Mouse (Mus musculus): ENCODE results near the gene Lrrc27.

Lrrc27 gene

GRCm38 (mm10) chr7:139239432-139239831, 26.6 kb downstream of the Lrrc27 start:
- no peak for DNase-seq (ENCODE audit: low spot score in 2 of 2)

DNA sequence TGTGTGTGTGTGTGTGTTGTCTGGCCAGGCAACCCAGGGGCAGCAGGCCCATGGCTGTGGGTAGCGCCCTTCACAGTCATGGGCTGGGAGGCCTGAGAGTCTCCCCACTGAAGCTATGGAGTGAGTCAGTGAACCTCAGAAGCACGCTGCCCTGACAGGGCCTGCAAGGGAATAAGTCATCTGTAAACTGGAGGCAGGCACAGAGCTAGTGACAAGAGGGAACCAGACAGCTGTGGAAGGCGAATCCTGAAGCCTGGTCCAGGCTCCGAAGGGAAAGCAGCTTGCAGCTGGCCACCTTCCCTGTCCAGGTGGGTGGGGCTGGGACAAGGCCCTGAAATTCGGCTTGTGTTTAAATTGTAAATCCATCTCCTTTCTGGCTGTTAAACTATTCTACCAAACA, 33.3 kb downstream of the Lrrc27 start:
- DNase-seq (ENCODE audit: low spot score in 2 of 2) = no peak

DNA sequence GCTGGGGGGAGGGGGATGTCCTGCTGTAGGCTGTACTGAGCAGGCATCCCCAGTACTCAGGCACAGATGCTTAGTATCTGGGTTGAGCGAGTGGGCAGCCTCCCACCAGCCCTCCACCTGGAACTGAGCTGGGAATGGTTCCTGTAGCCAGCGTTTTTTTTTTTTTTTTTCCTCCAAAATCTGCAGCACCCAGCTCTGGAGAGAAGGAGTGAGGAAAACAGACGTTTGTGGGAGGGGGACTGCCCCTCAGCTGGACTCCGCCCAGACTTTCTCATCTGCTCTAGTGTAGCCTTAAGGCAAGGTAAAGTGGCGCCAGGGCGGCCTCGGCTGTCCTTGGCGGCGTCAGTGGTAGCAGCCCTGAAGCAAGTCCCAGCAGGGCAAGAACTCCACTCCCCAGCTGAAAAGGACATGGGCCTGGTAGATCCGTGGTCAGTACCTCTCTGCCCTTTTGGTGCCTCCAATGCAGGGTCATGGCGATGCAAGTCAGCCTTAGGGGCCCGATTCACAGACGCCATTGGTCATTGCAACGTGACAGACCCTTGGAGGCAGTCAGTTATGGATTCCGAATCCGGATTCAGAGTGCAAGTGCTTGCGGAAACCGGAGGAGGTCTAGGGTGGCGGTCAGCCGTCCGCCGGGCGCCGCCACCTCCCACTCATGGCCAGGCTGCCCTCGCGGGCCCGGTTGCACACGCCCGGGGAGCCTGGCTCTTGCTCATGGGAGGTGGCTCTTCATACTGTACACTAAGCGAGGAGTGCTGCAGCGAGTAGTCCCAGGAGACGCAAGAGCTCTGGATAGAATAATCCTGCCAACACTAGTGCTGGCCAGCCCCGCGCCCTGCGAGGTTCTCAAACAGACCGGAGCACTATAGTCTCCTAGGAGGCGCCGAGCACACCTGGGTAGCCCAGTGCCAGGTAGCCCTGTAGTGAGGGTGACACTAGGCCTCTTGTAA, 34.4 kb downstream of the Lrrc27 start:
- DNase-seq (ENCODE audit: low spot score in 2 of 2) = peak; percentile 58 to 65

DNA sequence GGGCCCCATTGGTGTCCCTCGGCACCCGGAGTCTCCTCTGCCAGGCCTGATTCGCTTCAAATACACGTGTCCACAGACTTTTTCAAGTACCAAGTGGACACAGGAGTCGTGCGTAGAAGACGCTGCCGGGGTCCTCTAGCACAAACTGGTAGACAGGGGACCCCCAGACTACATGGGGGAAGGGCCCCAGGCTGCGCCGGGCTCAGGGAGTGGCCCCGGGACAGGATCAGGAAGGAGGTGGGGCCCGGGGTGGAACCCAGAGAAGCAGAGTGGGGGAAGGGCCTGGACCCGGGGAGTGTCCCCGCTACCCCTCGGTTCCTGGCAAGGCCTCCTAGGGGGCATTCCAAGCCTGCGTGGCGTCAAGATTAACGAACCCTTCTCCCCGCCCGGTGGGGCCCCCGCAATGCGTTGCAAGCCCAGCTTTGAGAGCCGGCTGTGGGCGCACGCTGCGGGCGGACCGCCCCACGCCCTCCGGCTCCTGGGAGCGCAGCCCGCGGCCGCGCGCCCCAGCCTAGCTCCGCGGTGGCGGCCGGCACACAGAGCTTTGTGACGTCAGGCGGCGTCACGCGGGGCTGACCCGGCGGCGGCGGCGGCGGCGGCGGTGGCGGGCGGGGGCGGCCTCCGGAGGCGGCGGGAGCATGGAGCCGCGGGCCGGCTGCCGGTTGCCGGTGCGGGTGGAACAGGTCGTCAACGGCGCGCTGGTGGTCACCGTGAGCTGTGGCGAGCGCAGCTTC, 35.3 kb downstream of the Lrrc27 start, which contains the start of gene Pwwp2b:
Gene Pwwp2b (plus strand): TSS at position 602 of the 734 bp plus-strand sequence.
- peak; percentile 75 for DNase-seq (ENCODE audit: low spot score in 2 of 2)

GRCm38 (mm10) chr7:139248615-139249405, 36.0 kb downstream of the Lrrc27 start:
- DNase-seq (ENCODE audit: low spot score in 2 of 2) = no peak

DNA sequence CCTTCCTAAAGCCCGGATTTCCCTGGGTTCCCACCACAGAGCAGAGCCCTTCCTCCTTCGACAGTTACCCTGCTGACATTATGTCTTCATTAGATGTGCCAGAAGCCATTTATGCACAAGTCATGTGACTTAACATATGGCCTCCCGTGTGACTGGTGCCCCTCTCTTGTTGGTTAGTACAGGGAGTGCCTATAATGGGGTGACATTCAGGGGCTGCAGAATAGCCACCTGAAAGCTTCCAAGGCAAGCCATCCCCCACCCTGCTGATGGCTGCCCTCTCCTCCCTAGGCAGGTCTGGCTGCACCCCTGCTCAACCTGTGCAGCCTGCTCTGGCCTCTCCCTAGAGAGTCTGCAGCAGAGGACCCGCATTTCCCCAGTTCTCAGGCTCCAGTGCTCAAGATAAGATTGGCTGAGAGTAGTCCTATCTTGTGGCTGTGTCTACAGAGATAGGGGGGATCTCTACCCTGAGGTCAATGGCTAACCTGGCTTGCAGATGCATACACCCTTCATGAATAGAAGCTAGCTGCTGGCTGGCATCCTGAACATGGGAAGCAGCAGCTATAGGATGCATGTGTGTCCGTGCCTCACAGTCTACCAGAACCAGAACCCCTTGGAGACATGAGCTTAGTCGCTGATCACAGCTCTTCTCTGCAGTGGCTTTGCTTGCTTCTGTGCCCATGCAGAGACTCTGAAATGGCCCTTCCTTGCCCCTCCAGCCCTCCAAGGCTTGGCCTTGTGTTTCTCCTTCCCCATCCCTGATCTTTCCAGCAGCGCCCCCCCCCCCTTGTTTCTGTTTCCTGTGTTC, 36.8 kb downstream of the Lrrc27 start:
- no peak for DNase-seq (ENCODE audit: low spot score in 2 of 2)

DNA sequence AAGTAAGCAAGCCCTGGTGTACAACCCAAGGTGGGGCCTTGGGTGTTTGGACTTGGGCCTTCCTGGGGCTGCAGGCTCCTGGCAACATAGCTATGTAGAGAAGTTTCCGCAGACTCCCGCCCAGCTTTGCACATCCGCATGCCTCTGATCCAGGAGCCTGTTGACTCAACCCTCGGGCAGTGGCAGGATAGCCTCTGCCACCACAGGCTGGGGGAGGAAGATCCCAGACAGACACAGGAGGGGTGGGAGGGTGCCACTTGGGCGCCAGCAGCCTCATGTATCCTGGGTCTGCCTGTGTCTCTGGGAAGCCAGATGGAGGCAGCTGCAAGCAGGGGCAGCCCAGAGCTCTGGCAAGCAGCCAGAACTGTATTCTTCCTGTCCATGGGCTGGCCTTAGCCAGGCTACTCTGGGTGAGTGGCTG, 39.1 kb downstream of the Lrrc27 start:
- DNase-seq (ENCODE audit: low spot score in 2 of 2) = peak; percentile 59 to 67

DNA sequence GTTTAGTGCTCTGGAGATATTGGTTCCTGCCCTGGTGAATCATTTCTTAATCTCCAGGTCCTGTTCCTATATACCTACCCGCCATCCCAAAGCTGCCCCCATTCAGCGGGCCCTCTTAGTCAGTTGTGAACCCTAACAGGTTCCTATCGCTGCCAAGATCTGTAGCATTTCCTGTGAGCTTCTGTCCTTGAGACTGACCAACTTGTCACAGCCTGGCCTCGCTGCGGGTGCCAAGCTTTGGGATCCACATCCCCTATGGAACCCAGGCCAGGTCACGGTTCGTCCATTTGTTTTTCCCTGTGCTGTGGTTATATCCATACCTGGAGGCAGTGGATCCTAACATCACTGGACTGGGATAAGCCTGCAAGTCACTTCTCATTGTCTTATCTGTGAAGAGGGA, 39.8 kb downstream of the Lrrc27 start:
- DNase-seq (ENCODE audit: low spot score in 2 of 2) = no peak

DNA sequence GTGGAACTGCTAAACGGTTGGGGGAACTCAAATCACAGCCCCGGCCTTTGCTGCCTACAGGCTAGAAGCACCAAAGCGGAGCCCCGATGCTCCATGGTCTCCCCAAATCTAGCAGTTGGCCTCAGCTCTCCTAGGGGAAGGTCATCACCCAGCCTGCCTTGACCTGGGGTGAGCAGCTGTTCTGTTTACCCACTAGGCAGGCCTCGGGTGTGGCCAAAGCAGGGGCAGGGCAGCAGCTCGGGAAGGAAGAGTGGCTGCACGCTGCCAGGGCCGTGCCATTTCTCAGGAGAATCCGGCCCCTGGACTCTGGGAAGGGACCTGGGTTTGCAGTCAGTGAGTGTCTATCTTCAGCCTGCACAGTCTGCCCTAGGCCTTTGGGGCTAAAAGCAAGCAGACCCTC, 40.2 kb downstream of the Lrrc27 start:
- no peak for DNase-seq (ENCODE audit: low spot score in 2 of 2)

DNA sequence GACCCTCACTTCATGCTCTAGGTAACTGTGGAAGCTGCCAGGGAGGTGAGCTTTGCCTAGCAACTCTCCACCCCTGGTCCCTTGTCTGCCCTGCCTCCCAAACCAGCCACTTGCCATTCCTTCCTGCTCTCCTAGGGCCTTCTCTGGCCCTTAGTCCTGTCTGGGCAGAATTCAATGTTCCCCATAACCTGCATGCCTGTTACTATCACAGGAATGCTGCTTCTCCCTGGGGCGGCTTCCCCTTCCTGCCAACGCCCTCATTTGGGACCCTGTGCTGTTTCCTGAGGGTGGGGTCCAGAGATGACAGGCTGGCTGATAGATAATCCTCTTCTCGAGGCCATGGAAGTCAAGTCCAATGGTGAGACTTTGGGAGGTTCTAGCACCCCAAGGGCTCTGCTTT, 40.7 kb downstream of the Lrrc27 start:
- DNase-seq (ENCODE audit: low spot score in 2 of 2) = no peak

GRCm38 (mm10) chr7:139254626-139255025, 41.8 kb downstream of the Lrrc27 start:
- no peak for DNase-seq (ENCODE audit: low spot score in 2 of 2)

DNA sequence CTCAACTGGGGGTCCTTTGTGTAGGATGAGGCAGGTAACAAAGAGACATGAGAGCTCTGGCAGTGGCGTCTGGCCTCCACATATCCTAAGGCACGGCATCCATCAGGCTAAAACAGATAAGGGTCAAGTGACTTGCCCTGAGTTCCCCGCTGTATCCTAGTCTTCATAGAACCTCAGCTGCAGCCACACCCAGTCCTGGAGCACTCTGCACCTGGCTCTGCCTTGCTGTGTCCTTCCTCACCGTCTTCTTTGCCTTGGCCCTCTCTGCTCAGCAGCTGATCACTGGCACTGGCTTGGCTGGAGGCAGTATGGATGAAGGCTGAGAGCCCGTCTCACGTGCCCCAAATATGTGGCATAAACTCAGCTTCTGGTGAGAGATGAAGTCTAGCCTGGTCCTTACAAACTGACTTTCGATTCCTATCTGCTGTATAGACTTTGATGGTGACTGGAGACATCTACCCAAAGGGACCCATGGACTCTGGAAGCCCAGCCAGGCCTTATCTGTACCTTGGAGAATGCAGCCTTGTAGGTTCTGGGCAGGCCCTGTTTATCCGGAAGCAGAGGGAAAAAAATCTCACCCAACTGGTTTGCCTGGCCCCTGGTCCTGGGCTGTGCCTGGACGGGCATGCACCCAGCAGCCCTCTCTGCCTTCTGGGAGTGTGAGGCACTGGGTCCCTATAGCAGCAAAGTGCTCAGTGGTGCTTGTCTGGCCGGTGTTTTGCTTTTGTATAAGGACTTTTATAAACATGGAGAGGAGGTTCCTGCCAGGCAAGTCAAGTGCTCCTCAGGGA, 45.2 kb downstream of the Lrrc27 start:
- DNase-seq (ENCODE audit: low spot score in 2 of 2) = no peak

DNA sequence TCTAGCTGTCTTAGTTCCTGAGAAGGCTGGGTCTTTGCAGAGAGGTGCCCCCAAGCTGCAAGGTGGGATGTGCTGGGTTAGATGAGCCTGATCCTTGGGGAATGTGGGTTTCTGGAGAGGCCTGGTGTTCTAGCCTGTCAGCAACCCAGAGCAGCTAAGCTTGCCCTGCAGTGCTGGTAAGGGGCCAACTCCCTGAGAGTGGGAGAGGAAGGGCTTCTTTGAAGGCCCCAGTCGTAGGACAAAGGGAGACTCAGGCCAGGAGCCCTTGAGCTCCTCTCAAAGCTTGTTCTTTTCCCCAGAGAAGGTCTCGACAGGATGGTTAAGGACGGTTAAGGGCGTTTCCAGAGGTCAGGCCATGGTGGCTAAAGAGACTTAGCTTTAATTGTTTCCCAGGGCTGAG, 51.5 kb downstream of the Lrrc27 start:
- DNase-seq (ENCODE audit: low spot score in 2 of 2) = no peak

GRCm38 (mm10) chr7:139265634-139266033, 52.8 kb downstream of the Lrrc27 start:
- no peak for DNase-seq (ENCODE audit: low spot score in 2 of 2)

- no peak for DNase-seq (ENCODE audit: low spot score in 2 of 2)
Measured at GRCm38 (mm10) chr7:139266431-139266830, 53.6 kb downstream of the Lrrc27 start.

GRCm38 (mm10) chr7:139266886-139267870, 54.4 kb downstream of the Lrrc27 start:
- no peak for DNase-seq (ENCODE audit: low spot score in 2 of 2)

DNA sequence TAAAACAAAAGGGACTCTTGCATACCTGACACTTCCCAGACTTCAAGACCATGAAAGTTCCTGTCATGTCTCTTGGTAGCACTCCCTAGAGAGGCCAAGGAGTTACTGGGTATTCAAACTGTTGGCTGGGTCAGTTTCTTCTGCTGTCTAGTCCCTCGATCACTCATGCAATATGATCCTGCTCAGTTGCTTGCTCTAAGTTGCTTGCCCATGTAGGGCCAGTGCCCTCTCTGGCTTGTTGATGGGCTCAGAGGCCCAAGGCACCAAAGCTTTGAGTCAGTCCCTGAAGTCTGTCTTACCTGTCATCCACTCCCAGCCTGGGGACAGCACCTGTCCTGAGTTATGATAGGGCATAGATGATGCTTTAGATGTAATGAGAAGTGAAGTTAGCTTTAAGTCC, 58.0 kb downstream of the Lrrc27 start:
- no peak for DNase-seq (ENCODE audit: low spot score in 2 of 2)

- peak; percentile 84 to 87 for DNase-seq (ENCODE audit: low spot score in 2 of 2)
Measured at GRCm38 (mm10) chr7:139271871-139272270, 59.1 kb downstream of the Lrrc27 start.
